Mouse (Mus musculus) thymus, adult 2 months (tissue): ENCODE measurements around the gene Il1b. TPM values are rescaled to one million over a fixed set of nuclear protein-coding genes. Genes with fewer than 3 reads are reported as not detected.

ENCODE experiments used
- DNase-seq: peaks from one replicate; pipeline ENCODE4 v3.0.0; 2021
- H3K27ac ChIP-seq: fragments of 200-500 bp; 2 replicates; pipeline ENCODE4 v1.5.1; 2012; ENCODE audit warnings: low read length, control low read depth; ENCODE audit not compliant: control insufficient read depth, insufficient read depth
- H3K27me3 ChIP-seq: fragments of 200-500 bp; 2 replicates; pipeline ENCODE4 v1.6.1; 2012; ENCODE audit warnings: mild to moderate bottlenecking, low read length, moderate library complexity, mixed read lengths; ENCODE audit not compliant: control insufficient read depth, insufficient read depth
- H3K36me3 ChIP-seq: fragments of 200-500 bp; 2 replicates; pipeline ENCODE4 v1.6.1; 2012; ENCODE audit warnings: mild to moderate bottlenecking, low read length, moderate library complexity; ENCODE audit not compliant: control insufficient read depth, insufficient read depth
- H3K4me1 ChIP-seq: fragments of 200-500 bp; replicated peaks from 2 replicates; pipeline ENCODE4 v1.6.1; 2012; ENCODE audit warnings: low read length; ENCODE audit not compliant: control insufficient read depth, insufficient read depth
- H3K4me3 ChIP-seq: fragments of 200-500 bp; 2 replicates; pipeline ENCODE4 v1.5.1; 2012; ENCODE audit warnings: mild to moderate bottlenecking, low read length, control low read depth, moderate library complexity; ENCODE audit not compliant: control insufficient read depth, insufficient read depth
- CTCF ChIP-seq: fragments of 200-500 bp; IDR thresholded peaks from 2 replicates; pipeline ENCODE4 v1.5.1; 2012; ENCODE audit warnings: mild to moderate bottlenecking, control low read depth, low read length, moderate library complexity, borderline replicate concordance; ENCODE audit not compliant: control insufficient read depth, poor library complexity, insufficient read depth; ENCODE audit errors: extremely low read depth
- POLR2A ChIP-seq: fragments of 200-500 bp; IDR thresholded peaks from 2 replicates; pipeline ENCODE4 v1.6.1; 2012; ENCODE audit warnings: mild to moderate bottlenecking, low read length, control low read depth, moderate library complexity; ENCODE audit not compliant: control insufficient read depth, poor library complexity, insufficient read depth; ENCODE audit errors: extremely low read depth
- WGBS: fragments of 180-500 bp; shearing (Covaris S2); methylation state at CpG from one replicate; pipeline ENCODE4 v1.1.7; 2018; 5-methylcytosine and 5-hydroxymethylcytosine counted together
- polyA plus RNA-seq: library from polyadenylated mRNA; depleted of rRNA; stranded (reverse); fragments of >200 nt; gene quantifications from 2 replicates; pipeline ENCODE4 v1.2.3, GENCODE M21; 2012; rRNA removed

Il1b gene
- 1.8 and 1.9 TPM in 2 replicates for polyA plus RNA-seq

GRCm38 (mm10) chr2:129371039-129371438 is at the start of gene Il1b:
Il1b (minus strand) TSS chr2:129371139.
- H3K27me3 ChIP-seq, result no peaks in the 10 kb centered on the region
- 69% methylated on average over 3 of the region's 3 CpGs for WGBS
- H3K4me1 ChIP-seq, result no peaks in the 10 kb centered on the region
- no peak within 1 kb of the TSS for H3K4me3 ChIP-seq
- DNase-seq, result no peak
- no peak within 1 kb of the TSS for H3K27ac ChIP-seq
- no peak for TF ChIP-seq POLR2A
- no peak for TF ChIP-seq CTCF
- H3K36me3 ChIP-seq, result no peaks in the 10 kb centered on the region

DNA sequence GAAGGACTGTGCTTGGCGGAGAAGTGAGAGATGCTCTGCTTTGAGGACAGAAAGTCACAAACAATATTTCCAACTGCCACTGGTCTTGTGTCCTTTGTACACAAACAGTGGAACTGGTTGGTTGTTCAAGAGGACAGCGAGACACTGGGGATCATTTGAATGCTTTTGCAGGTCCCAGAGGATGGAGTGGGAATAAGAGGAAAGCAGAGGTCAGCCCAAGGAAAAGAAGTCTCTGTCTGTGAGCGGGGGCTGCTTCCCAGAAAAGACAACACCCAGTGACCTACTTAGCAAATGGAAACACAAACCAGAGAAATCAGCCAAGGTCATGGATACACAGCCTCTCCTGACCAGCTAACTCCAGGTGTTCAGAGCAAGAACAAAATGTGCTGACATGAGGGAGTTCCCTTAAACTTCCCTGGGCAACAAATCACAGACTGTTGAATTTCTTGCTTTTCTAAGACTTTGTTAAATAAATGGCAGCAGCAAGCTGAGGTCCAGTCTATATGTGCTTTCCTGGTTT is 48.5 kb upstream of the Il1b start:
- Histone ChIP-seq H3K27me3 (no peaks in the 10 kb centered on the region), H3K36me3 (no peaks in the 10 kb centered on the region), H3K27ac (no peak overlapping the region), H3K4me1 (no peaks in the 10 kb centered on the region), H3K4me3 (no peak overlapping the region)
- no peak for TF ChIP-seq POLR2A
- TF ChIP-seq CTCF, result no peak
- 94% methylated on average over 3 of the region's 3 CpGs for WGBS
- DNase-seq, result no peak

DNA sequence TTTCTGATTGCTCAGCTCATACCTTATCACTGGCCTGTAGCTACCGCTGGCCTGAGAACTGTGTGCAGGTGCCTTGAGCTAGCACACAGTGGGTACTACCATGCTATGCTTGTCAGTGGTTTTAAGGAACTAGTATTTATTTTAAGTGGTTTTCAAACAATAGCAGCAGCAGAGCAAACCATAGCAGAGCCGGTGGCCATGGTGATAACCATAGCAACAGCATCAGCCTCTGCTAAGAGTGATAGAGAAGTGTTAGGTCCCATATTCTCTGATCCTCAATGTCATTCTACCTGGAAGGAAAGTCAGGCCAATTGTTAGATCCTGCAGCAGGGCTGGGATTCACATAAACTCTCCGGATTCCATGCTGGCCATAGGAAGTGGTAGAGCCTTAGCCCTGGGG is 43.7 kb upstream of the Il1b start:
- 77% methylated on average over 3 of the region's 3 CpGs for WGBS
- Histone ChIP-seq H3K4me1 (peaks cover 6% of the 10 kb centered on the region; the same call in 1 of the 2 replicates), H3K27ac (no peak overlapping the region), H3K4me3 (no peak overlapping the region), H3K27me3 (no peaks in the 10 kb centered on the region), H3K36me3 (no peaks in the 10 kb centered on the region)
- TF ChIP-seq POLR2A, result no peak
- no peak for TF ChIP-seq CTCF
- no peak for DNase-seq

GRCm38 (mm10) chr2:129413488-129413887 is 42.5 kb upstream of the Il1b start:
- Histone ChIP-seq H3K27ac (no peak overlapping the region), H3K4me1 (peaks cover 6% of the 10 kb centered on the region; the same call in 1 of the 2 replicates), H3K27me3 (no peaks in the 10 kb centered on the region), H3K4me3 (no peak overlapping the region), H3K36me3 (no peaks in the 10 kb centered on the region)
- TF ChIP-seq CTCF (no peak), POLR2A (no peak)
- 3% methylated on average over 6 of the region's 6 CpGs for WGBS
- DNase-seq, result peak; percentile 7

GRCm38 (mm10) chr2:129411651-129412050 is 40.7 kb upstream of the Il1b start:
- H3K27ac ChIP-seq, result no peak overlapping the region
- H3K4me1 ChIP-seq, result peaks cover 6% of the 10 kb centered on the region; the same call in 1 of the 2 replicates
- 88% methylated on average over 3 of the region's 3 CpGs for WGBS
- no peaks in the 10 kb centered on the region for H3K36me3 ChIP-seq
- DNase-seq, result no peak
- H3K27me3 ChIP-seq, result no peaks in the 10 kb centered on the region
- H3K4me3 ChIP-seq, result no peak overlapping the region
- TF ChIP-seq CTCF, result no peak
- TF ChIP-seq POLR2A, result no peak

DNA sequence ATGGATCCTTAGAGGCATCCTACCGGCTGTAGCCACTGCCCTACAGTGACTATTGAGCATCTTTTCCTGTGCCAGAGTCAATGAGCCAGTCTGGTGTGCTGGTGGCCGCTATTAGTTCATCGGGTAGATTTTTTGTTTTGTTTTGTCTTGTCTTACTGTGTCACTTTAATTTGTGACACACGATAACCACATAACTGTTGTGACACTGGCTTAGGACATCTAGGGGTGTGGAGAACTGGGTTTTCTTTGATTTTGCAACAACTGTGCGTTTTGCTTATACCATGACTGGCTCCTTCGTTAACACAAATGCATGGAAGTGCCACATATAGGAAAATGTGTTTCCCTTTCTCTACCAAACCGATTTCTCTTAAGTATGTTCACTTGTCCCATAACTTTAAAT is 39.4 kb upstream of the Il1b start:
- no peak for DNase-seq
- Histone ChIP-seq H3K4me3 (no peak overlapping the region), H3K27me3 (no peaks in the 10 kb centered on the region), H3K36me3 (no peaks in the 10 kb centered on the region), H3K4me1 (peaks cover 6% of the 10 kb centered on the region; the same call in 1 of the 2 replicates), H3K27ac (no peak overlapping the region)
- TF ChIP-seq POLR2A (no peak), CTCF (no peak)
- 95% methylated on average over 7 of the region's 7 CpGs for WGBS

DNA sequence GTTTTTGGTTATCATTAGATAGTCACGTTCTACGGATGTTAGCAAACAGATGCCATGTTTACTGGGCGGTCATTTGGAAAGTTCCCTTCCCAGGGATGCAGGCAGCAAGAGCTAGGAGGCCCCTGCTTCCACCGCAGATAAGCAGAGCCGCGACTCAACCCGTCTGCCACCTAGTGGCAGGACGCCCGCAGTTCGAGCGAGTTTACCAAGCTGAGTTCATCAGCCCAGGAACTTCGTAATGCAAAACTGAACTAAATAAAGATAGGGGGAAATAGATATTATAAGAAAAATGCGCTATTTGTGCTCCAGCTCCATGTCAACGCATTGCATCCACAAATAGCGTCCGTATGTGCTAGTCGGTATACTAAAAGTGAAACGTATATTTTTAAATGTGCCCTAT is 37.5 kb upstream of the Il1b start:
- TF ChIP-seq CTCF (peak; percentile 80; the same call in 1 of the 2 replicates), POLR2A (no peak)
- no peaks in the 10 kb centered on the region for H3K36me3 ChIP-seq
- 0 out of 2 replicates have a peak, but pooled peaks cover under 1% of the 10 kb centered on the region for H3K4me1 ChIP-seq
- no peaks in the 10 kb centered on the region for H3K27me3 ChIP-seq
- WGBS, result 18% methylated on average over 18 of the region's 18 CpGs
- DNase-seq, result peak; percentile 59
- H3K27ac ChIP-seq, result no peak overlapping the region
- no peak overlapping the region for H3K4me3 ChIP-seq
